Mouse (Mus musculus) olfactory bulb, adult 2 months (tissue): ENCODE measurements around the gene Barhl1. TPM values are rescaled to one million over a fixed set of nuclear protein-coding genes. Genes with fewer than 3 reads are reported as not detected.

Source experiments
- H3K27ac ChIP-seq: fragments of 200-500 bp; 2 replicates; pipeline ENCODE4 v1.5.1; 2012; ENCODE audit warnings: low read depth, low read length; ENCODE audit not compliant: insufficient read depth
- H3K4me1 ChIP-seq: fragments of 200-500 bp; 2 replicates; pipeline ENCODE4 v1.6.1; 2012; ENCODE audit warnings: low read length; ENCODE audit not compliant: control insufficient read depth, insufficient read depth
- H3K4me3 ChIP-seq: fragments of 200-500 bp; 2 replicates; pipeline ENCODE4 v1.5.1; 2012; ENCODE audit warnings: mild to moderate bottlenecking, low read depth, low read length, moderate library complexity; ENCODE audit not compliant: insufficient read depth
- CTCF ChIP-seq: fragments of 200-500 bp; IDR thresholded peaks from 2 replicates; pipeline ENCODE4 v1.5.1; 2012; ENCODE audit warnings: low read depth, mild to moderate bottlenecking, low read length, moderate library complexity; ENCODE audit not compliant: insufficient read depth
- POLR2A ChIP-seq: fragments of 200-500 bp; IDR thresholded peaks from 2 replicates; pipeline ENCODE4 v1.6.1; 2012; ENCODE audit warnings: mild to moderate bottlenecking, low read depth, low read length, moderate library complexity; ENCODE audit not compliant: insufficient read depth
- WGBS: fragments of 180-500 bp; shearing (Covaris S2); methylation state at CpG from one replicate; pipeline ENCODE4 v1.1.7; 2018; 5-methylcytosine and 5-hydroxymethylcytosine counted together
- polyA plus RNA-seq: library from polyadenylated mRNA; stranded (reverse); fragments of >200 nt; gene quantifications from 2 replicates; pipeline ENCODE4 v1.2.4, GENCODE M21; 2012; ENCODE audit warnings: low replicate concordance; ENCODE audit not compliant: missing spikeins, insufficient read depth, insufficient read length

Gene Barhl1
- polyA plus RNA-seq = not detected in 2 replicates

- 6% methylated on average over 18 of the region's 18 CpGs for WGBS
- H3K4me1 ChIP-seq = peaks cover 7% of the 10 kb centered on the region; the same call in 1 of the 2 replicates
- no peak within 1 kb of the TSS for H3K27ac ChIP-seq
- H3K4me3 ChIP-seq = no peak within 1 kb of the TSS
- TF ChIP-seq CTCF = no peak
- no peak for TF ChIP-seq POLR2A
These were observed at the start of gene Barhl1 for GRCm38 (mm10) chr2:28916513-28916865. Barhl1 (minus strand) TSS chr2:28916668.

- Histone ChIP-seq H3K27ac (no peak overlapping the region), H3K4me3 (no peak overlapping the region), H3K4me1 (no peaks in the 10 kb centered on the region)
- no peak for TF ChIP-seq CTCF
- no peak for TF ChIP-seq POLR2A
- WGBS = 91% methylated on average over 6 of the region's 6 CpGs
These were observed 47.1 kb upstream of the Barhl1 start for GRCm38 (mm10) chr2:28963565-28963964.

GRCm38 (mm10) chr2:28961636-28962035, 45.2 kb upstream of the Barhl1 start:
- H3K27ac ChIP-seq = no peak overlapping the region
- no peaks in the 10 kb centered on the region for H3K4me1 ChIP-seq
- H3K4me3 ChIP-seq = no peak overlapping the region
- 79% methylated on average over 5 of the region's 5 CpGs for WGBS
- TF ChIP-seq POLR2A (no peak), CTCF (no peak)

- Histone ChIP-seq H3K4me1 (no peaks in the 10 kb centered on the region), H3K27ac (no peak overlapping the region), H3K4me3 (no peak overlapping the region)
- TF ChIP-seq CTCF (no peak), POLR2A (no peak)
- WGBS = 91% methylated on average over 15 of the region's 15 CpGs
These were observed 44.6 kb upstream of the Barhl1 start for GRCm38 (mm10) chr2:28961024-28961585.

- Histone ChIP-seq H3K4me1 (no peaks in the 10 kb centered on the region), H3K27ac (no peak overlapping the region), H3K4me3 (no peak overlapping the region)
- 85% methylated on average over 4 of the region's 4 CpGs for WGBS
- TF ChIP-seq POLR2A (no peak), CTCF (no peak)
These were observed 40.4 kb upstream of the Barhl1 start for GRCm38 (mm10) chr2:28956874-28957273.

GRCm38 (mm10) chr2:28954595-28954994, 38.1 kb upstream of the Barhl1 start:
- Histone ChIP-seq H3K27ac (no peak overlapping the region), H3K4me3 (no peak overlapping the region), H3K4me1 (no peaks in the 10 kb centered on the region)
- TF ChIP-seq CTCF (no peak), POLR2A (no peak)
- WGBS = 82% methylated on average over 9 of the region's 9 CpGs

GRCm38 (mm10) chr2:28952981-28953380, 36.5 kb upstream of the Barhl1 start:
- H3K4me3 ChIP-seq = no peak overlapping the region
- H3K4me1 ChIP-seq = no peaks in the 10 kb centered on the region
- WGBS = 80% methylated on average over 8 of the region's 8 CpGs
- TF ChIP-seq POLR2A (no peak), CTCF (no peak)
- no peak overlapping the region for H3K27ac ChIP-seq

- Histone ChIP-seq H3K27ac (no peak overlapping the region), H3K4me1 (0 out of 2 replicates have a peak, but pooled peaks cover 4% of the 10 kb centered on the region), H3K4me3 (no peak overlapping the region)
- WGBS = 90% methylated on average over 3 of the region's 3 CpGs
- TF ChIP-seq POLR2A (no peak), CTCF (no peak)
These were observed 29.8 kb upstream of the Barhl1 start for GRCm38 (mm10) chr2:28946312-28946711.

GRCm38 (mm10) chr2:28945388-28945787, 28.9 kb upstream of the Barhl1 start:
- 53% methylated on average over 6 of the region's 6 CpGs for WGBS
- Histone ChIP-seq H3K4me1 (0 out of 2 replicates have a peak, but pooled peaks cover 4% of the 10 kb centered on the region), H3K27ac (no peak overlapping the region), H3K4me3 (no peak overlapping the region)
- TF ChIP-seq POLR2A (no peak), CTCF (no peak)
